Mouse (Mus musculus) ovary, postnatal 14 days (tissue): Measurements from ENCODE around the gene Rufy4.

ENCODE experiments used
- DNase-seq: peaks from one replicate; pipeline ENCODE4 v3.0.0; 2022; ENCODE audit warnings: low spot score

Gene Rufy4

GRCm38 (mm10) chr1:74124991-74125552 lies at the start of gene Rufy4:
TSS of gene Rufy4 (plus strand) at chr1:74125541.
- DNase-seq: peak; percentile 66

- DNase-seq: no peak
These were observed 49.1 kb upstream of the Rufy4 start for GRCm38 (mm10) chr1:74076230-74076629.

GRCm38 (mm10) chr1:74077353-74077752 lies 48.0 kb upstream of the Rufy4 start:
- peak; percentile 92 for DNase-seq

GRCm38 (mm10) chr1:74081573-74081989 lies 43.8 kb upstream of the Rufy4 start:
- DNase-seq: no peak

- DNase-seq: peak; percentile 62
These were observed 42.4 kb upstream of the Rufy4 start for GRCm38 (mm10) chr1:74082841-74083463.

GRCm38 (mm10) chr1:74084065-74084705 lies 41.2 kb upstream of the Rufy4 start:
- DNase-seq: no peak

GRCm38 (mm10) chr1:74084752-74085151 lies 40.6 kb upstream of the Rufy4 start:
- no peak for DNase-seq

- DNase-seq: no peak
These were observed 39.8 kb upstream of the Rufy4 start for GRCm38 (mm10) chr1:74085566-74085965.

- no peak for DNase-seq
These were observed 36.8 kb upstream of the Rufy4 start for GRCm38 (mm10) chr1:74088569-74088968.

GRCm38 (mm10) chr1:74090329-74090728 lies 35.0 kb upstream of the Rufy4 start:
- no peak for DNase-seq

GRCm38 (mm10) chr1:74091138-74091537 lies 34.2 kb upstream of the Rufy4 start:
- no peak for DNase-seq

GRCm38 (mm10) chr1:74091611-74092224 lies 33.6 kb upstream of the Rufy4 start:
- DNase-seq: no peak

GRCm38 (mm10) chr1:74092242-74092641 lies 33.1 kb upstream of the Rufy4 start:
- DNase-seq: no peak

- no peak for DNase-seq
These were observed 31.9 kb upstream of the Rufy4 start for GRCm38 (mm10) chr1:74093447-74093846.

GRCm38 (mm10) chr1:74094497-74095270 lies 30.7 kb upstream of the Rufy4 start:
- no peak for DNase-seq

GRCm38 (mm10) chr1:74095296-74095695 lies 30.0 kb upstream of the Rufy4 start:
- no peak for DNase-seq

- no peak for DNase-seq
These were observed 29.6 kb upstream of the Rufy4 start for GRCm38 (mm10) chr1:74095728-74096127.

- DNase-seq: peak; percentile 51
These were observed 27.0 kb upstream of the Rufy4 start for GRCm38 (mm10) chr1:74098004-74099000.

- no peak for DNase-seq
These were observed 26.3 kb upstream of the Rufy4 start for GRCm38 (mm10) chr1:74099001-74099435.

- DNase-seq: no peak
These were observed 21.5 kb upstream of the Rufy4 start for GRCm38 (mm10) chr1:74103654-74104353.
